Mouse (Mus musculus) liver, embryonic 14.5 days (tissue): ENCODE measurements around the gene Cul7.

Source experiments
- CTCF ChIP-seq: IDR thresholded peaks from 2 replicates; pipeline ENCODE4 v1.5.1; 2016; ENCODE audit warnings: antibody characterized with exemption, low read depth, control low read depth
- EP300 ChIP-seq: IDR thresholded peaks from 2 replicates; pipeline ENCODE4 v1.6.1; 2016; ENCODE audit warnings: antibody characterized with exemption, low read depth

- TF ChIP-seq CTCF (no peak), EP300 (no peak)
Observed at GRCm38 (mm10) chr17:46713849-46714248, 63.7 kb downstream of the Cul7 start.
